Mouse (Mus musculus): ENCODE data around the gene Dnajc5g.

The Dnajc5g gene

DNA sequence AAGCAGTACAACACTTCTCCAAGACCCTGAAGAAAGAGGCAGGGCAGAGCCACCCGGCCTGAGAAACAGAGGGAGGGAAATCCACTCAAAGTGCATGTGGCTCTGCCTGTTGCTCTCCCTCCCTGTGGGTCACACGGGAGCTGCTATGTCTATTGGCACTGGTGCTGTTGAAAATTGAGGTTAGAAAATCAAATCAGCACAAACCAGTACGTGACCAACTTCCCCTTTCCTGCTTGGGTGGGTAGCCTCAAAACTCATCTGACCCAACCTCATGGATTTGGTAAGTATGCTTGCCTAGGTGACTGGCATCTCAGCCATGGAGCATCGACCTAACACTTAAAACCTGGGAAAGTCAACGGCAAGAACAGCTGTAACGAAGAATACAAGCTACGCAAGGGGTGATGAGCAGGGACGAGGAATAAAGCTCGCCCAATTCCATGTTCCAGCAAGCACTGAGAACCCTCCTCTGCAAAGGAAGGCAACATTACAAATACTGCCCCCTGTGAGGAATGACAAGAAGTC lies at the start of gene Dnajc5g:
Gene Dnajc5g, plus strand, starts transcription at position 472 of the 522 bp plus-strand sequence.
- no peak for DNase-seq

DNA sequence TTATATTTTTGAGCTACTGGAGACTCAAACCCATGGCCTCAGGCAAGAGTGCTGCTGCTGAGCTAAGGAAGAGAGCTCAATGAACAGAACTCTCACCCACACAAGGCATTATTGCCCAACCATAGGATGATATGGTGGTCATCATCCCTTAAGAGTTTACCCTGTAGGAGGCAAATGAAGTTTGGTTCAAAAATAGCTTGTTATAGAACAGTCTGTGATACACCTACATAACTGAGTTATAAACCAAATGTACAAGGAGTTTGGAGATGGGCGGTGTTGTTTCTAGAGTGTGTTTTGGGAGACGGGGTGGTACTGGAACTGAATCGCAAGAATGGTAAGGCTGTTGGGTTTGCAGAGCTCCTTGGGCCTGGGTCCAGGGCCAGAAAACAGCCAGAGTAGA lies 36.3 kb upstream of the Dnajc5g start:
- no peak for DNase-seq

DNA sequence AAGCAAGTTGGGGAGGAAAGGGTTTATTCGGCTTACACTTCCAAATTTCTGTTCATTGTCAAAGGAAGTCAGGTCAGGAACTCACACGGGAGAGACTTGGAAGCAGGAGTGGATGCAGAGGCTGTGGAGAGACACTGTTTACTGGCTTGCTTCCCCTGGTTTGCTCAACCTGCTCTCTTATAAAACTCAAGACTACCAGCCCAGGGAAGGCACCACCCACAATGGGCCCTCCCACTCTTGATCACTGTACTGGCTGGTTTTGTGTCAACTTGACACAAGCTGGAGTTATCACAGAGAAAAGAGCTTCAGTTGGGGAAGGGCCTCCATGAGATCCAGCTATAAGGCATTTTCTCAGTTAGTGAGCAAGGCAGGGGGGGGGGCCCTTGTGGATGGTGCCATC lies 35.0 kb upstream of the Dnajc5g start:
- DNase-seq = no peak

DNA sequence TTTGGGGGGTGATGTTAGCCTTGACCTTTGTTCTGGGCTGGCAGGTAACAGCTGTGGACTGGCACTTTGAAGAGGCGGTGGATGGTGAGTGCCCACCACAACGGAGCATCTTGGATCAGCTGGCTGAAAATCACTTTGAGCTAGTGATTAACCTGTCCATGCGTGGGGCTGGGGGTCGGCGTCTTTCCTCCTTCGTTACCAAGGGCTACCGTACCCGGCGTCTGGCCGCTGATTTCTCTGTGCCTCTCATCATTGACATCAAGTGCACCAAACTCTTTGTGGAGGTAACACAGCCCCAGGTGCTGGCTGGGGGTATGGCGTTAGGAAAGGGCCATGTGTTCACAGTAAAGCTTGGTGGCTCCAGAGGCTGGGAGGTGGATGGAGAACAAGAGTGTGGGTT lies 34.3 kb upstream of the Dnajc5g start:
- no peak for DNase-seq

DNA sequence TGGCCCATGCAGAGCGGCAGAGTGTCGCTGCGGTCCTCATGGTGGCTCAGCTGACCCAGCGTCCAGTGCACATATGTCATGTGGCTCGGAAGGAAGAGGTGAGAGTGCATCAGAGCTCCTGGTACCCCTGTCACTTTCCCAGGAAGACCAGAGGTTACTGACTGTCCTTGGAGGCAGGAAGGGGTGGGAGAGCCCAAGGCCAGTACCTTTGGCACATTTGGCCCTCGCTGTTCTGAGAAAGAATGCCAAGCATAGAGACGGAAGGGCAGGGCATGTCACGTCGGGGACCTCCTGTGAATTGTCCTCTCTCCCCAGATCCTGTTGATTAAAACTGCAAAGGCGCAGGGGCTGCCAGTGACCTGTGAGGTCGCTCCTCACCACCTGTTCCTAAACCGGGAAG lies 32.9 kb upstream of the Dnajc5g start:
- no peak for DNase-seq

DNA sequence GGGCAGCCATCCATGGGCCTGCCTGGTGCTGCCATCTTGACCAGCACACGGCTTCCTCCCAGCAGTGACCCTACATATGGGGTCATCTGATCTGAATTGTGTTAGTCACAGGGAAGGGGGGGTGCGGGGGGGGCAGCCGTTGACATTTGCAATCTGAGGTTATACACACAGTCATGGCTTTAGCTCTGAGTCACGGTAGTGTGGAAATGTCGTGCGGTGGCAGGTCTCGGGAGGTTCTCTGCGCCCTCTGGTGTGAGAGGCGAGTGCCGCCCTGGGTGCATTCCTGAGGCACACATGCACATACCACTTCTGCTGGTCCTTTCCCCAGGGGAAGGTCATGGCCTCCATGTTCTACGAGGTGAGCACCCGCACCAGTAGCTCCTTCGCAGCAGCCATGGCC lies 29.7 kb upstream of the Dnajc5g start:
- no peak for DNase-seq

DNA sequence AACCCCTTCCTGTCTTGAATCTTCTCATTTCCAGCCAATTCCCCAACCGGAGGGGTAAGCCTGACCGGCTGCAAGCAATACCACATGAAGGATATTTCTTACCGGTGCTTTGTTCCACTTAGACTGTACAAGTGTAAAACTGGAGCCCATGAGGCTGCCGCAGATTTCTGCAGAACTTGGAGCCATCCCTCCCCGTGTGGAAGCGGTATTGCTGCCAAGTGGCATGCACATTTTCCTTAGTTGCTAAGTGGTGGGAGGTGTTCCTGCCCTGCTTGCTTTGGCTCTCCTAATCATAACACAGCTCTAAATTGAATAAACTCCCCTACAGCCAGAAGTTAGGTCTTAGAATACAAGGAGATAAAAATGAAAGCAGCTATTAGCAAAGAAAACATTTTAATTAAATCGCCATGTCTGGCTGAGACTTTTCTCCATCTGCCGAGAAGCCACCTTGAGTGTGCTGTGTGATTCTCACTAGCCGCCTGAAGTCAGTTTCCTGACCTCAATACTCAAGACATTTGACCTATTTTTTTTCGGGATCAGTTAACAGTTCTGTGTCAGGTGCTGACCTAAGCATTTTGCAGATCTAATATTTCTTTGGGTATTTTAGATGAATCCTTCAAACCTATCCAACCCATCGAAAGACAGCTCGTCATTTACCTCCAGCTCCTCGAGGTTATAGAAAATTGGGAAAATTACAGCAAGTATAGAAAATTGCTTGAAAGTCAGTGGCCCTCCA lies 25.9 kb upstream of the Dnajc5g start:
- peak; percentile 48 to 52 for DNase-seq

DNA sequence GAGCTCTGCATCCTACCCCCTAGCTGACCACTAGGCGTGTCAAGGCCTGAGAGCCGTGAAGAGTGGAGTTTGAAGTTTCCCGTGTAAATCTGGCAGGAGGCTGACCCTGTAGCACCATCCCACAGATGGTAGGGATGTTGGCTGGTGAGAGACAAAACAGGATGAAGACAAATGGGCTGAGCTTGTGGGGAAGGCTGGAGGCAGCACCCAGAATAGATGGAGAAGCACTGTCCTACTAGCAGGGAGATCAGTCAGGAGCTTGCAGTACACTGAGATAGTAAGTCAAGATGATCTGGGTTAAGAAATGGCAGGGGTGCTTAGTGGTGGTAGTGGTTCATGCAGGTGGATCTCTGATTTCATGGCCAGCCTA lies 25.3 kb upstream of the Dnajc5g start:
- DNase-seq = no peak

DNA sequence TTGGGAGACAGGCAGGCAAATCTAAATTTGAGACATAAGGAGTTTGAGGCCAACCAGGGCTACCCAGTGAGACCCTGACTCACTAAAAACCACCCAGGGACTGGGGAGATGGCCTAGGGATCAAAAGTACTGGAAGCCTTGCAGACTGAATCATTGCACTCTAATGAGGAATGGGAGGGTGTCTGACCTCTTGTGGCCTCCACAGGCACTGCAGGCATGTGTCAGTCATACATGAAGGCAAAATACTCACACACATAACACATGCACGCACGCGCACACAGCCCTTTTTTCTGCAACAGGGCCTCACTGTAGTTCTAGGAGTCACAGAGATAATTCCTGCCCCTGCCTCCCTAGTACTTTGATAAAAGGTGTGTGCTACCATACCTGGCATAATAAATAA lies 24.7 kb upstream of the Dnajc5g start:
- peak; percentile 74 to 76 for DNase-seq

DNA sequence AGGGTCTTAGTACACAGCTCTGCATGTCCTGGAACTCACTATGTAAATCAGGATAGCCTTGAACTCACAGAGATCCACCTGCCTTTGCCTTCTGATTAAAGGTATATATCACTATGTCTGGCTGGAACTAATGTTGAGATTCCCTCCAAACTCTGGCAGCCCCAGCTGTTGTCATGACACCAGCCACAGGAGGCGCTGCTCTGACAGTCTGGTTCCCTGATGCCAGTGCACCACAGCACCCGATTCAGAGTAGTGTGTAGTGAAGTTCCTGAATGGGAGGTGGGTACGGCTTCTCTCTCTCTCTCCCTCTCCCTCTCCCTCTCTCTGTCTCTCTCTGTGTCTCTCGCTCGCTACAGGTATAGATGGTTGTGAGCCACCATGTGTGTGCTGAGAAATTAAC lies 23.7 kb upstream of the Dnajc5g start:
- DNase-seq = peak; percentile 78 to 84

DNA sequence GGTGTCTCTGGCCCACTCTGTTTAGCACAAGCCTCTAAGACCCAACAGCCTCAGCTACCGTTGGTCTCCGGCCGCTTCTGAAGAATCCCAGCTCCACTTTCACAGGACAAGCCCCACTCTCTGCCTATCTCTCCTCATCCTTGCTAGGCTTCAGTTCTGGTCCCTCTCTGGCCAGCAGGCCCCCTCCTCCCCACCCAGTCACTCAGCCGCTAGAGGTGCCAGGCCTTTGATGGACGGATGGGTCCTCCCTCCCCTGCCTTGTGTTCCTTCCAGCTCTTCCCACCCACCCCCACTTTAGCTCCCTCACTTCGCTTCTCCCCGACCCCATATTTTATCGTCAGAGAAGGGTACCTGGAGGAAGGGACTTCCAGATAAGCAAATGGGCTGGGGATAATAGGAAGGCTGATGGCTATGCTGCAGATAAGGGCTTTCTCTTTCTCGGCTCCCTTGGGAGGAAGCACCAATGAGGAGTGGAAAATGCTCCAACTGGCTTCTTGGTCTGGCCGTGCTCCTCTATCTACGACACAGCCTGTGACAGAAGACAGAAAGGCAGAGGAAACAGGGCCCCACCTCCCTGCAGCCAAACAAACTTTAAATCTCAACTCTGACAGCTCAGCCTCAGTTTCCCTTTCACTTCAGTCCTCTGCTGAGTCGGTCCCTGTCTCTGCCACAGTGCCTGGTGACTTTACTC lies 23.0 kb upstream of the Dnajc5g start:
- no peak for DNase-seq

DNA sequence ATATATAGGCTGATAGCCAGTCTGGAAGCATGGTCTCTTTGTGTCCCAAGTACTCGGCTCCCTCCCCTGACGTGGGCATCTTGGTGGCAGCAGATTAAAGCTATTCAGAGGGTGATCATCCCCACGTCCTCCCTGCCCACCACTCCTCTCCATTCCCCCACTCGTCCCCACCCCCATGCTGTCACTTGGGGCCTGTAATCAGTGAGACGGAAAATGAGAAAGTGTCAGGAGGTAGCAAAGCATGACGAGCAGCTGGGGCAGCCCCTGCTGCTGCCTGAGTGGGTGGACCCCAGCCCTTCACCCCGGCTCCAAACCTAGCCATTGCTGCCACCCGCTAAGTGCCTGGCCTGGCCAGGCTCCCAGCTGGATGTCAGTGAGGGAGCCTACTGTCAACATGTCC lies 22.1 kb upstream of the Dnajc5g start:
- DNase-seq = peak; percentile 36 to 38

DNA sequence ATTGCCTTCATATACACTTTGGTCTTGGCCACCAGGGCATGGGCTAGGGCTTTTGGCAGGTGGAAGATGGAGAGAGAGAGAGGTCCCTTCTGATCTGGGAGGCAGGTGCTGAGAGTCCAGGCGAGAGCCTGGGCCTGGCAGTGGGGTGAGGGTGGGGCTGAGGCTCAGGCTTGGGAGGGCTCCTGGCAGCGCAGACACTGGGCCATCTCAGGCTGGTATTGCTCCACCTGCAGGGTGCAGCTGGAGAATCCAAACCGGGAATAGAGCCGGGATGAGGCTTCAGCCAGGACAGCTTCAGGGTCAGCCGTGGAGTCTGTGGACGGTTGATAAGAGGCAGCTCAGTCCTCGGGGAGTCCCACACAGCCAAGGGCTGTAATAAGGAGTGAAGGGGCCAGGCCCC lies 19.5 kb upstream of the Dnajc5g start:
- peak in 1 of 2 experiments; percentile 33 for DNase-seq

DNA sequence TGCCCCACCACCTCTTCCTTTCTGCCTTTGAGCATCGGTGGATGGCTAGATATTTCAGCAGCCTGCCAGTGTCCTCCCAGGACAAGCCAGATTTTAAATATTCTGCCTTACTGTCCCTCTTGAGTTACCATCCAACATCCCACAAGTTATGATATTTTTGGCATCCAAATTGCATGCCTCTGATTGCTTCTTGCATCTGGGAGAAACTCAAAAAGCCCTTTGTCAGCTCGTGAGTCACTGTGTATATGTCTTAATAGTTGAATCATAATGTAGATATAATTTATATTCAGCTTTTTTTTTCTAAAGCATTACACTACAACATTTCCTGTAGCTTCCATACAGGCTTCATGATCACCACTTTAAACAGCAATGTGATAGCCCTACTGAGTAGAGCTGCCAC lies 19.0 kb upstream of the Dnajc5g start:
- DNase-seq = no peak

DNA sequence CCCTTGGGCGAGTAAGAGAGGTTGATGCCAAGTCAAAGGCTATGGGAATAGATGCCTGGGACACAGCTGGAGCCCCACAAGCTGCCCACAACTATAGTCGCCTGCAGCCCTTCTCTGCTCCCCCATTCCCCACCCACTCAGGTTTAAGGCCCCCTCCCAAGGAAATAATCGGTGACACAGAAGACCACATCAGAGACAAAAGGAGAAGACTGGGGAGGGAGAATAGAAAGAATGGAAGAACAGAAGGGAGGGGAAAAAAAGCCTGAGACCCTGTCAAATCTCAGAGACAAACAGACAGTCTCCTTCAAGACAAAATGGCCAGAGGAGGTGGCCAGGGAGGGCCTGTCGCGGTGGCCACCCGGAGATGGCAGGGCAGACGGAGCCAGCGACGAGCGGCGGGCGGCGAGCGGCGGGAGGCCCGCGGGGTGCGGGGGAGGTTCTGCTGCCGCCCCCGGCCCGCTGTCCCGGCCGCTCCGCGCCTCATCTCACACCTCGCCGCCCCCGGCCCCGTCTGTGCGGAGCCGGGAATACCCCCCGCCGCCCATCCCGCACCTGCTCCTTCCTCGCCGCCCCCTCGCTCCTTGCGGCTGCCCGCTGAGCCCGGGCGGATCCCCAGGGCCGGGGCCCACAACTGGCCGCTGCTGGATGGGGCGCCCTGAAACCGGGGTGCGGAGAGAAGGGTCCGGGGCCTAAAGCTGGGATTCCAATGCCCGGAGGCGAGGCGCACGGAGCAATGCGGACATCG lies 13.7 kb upstream of the Dnajc5g start:
- DNase-seq = no peak

DNA sequence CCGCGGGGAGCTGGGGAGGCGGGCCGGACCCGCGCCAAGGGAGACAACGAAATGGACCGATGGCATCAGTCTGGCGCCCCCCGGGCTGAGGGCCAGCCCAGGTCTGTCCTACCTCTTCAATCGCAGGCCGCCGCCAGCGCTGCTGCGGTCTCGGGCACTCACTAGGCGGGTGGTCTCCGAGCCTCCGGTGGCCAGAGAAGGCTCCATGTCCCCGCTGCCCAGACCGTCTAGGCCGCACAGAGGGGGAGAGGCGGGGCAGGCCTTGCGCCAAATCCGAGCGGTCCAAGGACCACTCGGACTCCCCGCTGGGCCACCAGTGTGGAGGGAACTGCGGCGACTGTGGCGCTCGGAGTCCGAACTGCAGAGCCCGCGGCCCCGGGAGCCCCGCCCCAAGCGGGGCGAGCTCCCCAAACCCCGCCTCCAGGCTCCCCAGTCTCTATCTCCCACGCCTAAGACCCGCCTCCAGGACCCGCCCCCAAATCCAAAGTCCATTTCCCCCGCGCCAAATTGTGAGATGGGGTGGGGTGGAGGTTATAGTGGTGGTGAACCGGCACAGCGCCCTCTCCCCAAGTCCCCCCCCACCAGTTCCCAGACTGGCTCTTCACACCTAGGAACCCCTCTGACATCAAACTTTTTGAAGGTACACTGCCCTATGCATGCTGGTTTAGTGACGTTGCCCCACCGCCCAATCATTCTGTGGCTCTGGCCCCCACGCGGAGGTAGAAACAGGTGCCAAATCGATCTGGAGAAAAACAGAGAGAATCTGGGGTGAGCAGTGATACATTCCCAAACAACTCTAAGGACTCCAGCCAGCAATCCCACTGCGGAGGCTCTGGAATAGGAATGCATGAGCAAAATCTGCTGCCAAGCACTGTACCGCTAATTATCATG lies 12.7 kb upstream of the Dnajc5g start:
- peak; percentile 53 to 59 for DNase-seq

DNA sequence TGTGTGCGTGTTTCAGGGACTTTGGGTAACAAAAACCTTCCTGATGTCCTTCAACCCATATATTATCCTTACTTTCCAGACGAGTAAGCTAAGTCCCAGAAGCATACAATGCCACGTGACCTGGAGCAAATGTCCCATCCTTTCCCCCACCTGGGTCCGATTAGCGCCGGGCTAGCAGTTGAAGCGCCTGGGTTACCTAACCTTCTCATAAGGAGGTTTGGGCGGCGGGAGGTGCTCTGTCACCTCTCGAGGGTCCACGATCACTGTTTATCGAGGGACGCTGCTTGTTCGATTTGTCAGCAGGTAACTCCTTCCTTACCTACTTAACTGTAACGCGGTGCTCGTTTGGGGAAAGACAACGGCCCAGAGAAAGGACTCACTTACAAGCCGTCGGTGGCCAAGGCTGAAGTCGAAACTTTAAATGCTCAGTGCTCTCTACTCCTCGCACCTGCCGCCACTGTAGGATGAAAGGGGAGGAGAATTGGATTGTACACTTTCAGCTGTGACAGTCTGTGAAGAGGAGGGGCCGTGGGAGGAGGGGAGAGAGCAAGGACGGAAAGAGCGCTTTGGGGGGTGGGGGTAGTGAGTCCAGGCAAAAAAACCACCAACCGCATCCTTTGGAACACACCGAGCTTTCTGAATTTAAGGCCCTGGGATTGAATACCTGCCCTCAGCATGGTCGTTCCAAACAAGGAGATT lies 11.8 kb upstream of the Dnajc5g start:
- DNase-seq = no peak

DNA sequence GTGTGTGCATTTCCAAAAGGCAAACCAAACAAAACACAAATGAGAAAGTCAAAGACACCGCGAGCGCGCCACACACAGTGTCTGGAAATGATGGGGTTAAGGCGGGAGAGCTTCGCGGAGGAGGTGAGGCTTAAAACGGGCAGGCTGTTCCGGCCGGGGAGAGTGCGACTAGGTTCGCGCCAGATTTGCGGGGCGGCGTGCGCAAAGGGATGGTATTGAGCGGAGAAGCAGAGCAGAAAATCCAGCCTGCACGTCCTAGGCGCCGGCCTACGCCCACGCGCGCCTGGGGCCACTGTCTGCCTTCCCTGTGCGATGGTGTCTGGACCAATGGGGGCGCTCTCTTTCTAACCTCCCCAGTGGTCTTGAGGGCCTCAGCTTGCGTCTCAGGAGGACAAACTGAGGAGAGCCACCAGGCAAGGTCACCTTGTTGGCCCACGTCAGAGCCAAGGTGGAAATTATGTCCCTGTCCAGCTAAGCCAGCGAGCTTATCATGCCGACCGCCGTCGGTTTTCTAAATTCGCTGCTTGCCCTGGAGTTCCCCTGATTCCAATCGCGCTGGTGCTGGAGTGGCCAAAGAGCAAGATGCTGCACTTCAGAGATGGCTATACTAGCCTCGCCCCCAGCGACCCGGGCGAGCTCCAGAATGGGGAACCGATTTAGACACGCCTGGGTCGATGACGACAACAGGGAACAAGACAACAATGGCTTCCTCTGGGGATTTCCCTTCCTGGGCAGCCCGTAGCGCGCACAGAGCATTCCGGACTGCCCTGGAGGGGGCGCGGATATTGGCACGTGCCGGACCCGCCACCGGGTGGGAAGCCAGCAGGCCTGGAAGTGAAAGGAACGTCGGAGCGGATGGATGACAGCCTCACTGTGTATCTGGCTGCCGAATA lies 11.0 kb upstream of the Dnajc5g start:
- DNase-seq = peak; percentile 48 to 54

DNA sequence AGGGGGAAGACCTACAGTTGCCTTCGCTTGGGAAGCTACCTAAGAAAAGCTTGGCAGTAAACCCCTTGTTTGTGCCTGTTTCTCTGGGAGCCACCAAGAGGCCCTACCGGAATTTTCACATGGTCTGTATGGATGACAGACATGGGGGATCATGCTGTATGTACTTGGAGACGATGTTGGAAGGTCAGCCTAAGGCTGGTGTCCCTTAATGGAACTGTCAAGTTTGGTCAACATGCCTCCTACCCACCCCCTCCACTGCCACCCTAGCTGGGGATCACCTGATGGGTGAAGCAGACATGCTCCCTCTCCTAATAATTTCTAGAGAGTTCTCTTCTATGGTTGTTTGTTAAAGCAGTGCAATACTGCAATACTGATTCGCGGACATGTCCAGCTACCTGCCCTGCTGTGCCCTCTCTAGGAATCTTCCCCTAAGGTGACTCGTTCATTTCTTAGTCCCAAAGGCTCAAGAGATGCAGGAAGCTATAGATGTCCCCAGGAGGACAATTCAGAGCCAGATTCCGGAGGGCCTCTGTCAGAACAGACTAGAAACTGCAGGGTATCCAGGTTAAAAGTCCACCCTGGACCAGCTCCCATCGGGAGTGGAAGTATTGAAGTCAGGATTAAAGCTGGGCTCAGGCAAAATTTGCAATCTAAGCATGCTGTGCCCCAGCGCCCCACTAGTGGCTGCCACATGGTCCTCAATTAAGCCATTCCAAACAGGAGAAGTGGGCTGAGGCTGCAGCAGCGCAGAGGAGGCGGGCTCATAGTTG lies 10.2 kb upstream of the Dnajc5g start:
- DNase-seq = peak in 1 of 2 experiments; percentile 21

DNA sequence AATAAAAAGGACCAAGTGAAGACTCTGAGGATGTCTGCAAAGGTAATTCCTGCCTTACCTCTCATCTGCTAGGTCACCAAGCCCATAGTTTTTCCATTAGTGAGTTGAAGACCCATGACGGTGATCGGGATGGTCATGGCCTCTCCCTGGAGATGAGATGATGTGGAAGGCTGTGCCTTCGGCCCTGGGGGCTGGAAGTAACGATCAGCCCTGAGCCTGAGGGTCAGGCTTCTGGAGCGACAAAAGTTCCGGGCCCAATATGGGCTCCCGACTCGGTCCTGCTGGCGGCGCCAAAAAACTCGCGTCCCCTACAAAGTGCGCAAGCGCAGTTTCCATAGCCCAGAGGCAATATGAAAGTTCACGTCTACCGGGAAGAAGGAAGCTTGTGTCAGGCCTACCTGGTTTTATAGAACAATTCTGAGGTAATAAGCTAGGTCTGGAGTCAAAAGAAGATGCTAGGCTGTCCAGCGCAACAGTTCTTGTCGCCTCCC lies 2.0 kb downstream of the Dnajc5g start, which contains the start of gene Slc30a3:
Gene Slc30a3, minus strand, starts transcription at position 238 of the 491 bp plus-strand sequence.
- DNase-seq = no peak

Measured in cerebellum, postnatal 10 days (tissue).